Mouse (Mus musculus) lung, embryonic 16.5 days (tissue): ENCODE measurements around the gene Trappc10. TPM values are rescaled to one million over a fixed set of nuclear protein-coding genes. Genes with fewer than 3 reads are reported as not detected.

Experiments used
- ATAC-seq: fragments of 200-750 bp; cut with Nextera tagmentation; 2 replicates; pipeline ENCODE4 v1.8.0; 2017; ENCODE audit warnings: low read depth, mild to moderate bottlenecking, moderate library complexity
- H3K27ac ChIP-seq: fragments of 300-500 bp; sonication (generic); 2 replicates; pipeline ENCODE4 v1.5.1; 2014; ENCODE audit warnings: mild to moderate bottlenecking, control low read depth, low read length
- H3K27me3 ChIP-seq: fragments of 300-500 bp; sonication (generic); 2 replicates; pipeline ENCODE4 v1.6.1; 2014; ENCODE audit warnings: low read depth, low read length, mixed read lengths; ENCODE audit not compliant: control insufficient read depth, insufficient read depth
- H3K36me3 ChIP-seq: fragments of 300-500 bp; sonication (generic); 2 replicates; pipeline ENCODE4 v1.6.1; 2014; ENCODE audit warnings: low read length; ENCODE audit not compliant: control insufficient read depth, insufficient read depth
- H3K4me1 ChIP-seq: fragments of 300-500 bp; sonication (generic); replicated peaks from 2 replicates; pipeline ENCODE4 v1.6.1; 2014; ENCODE audit warnings: low read length, mixed read lengths; ENCODE audit not compliant: control insufficient read depth, insufficient read depth
- H3K4me2 ChIP-seq: fragments of 300-500 bp; sonication (generic); 2 replicates; pipeline ENCODE4 v1.6.1; 2014; ENCODE audit warnings: low read depth, low read length, control low read depth
- H3K4me3 ChIP-seq: fragments of 300-500 bp; sonication (generic); 2 replicates; pipeline ENCODE4 v1.5.1; 2014; ENCODE audit warnings: mild to moderate bottlenecking, low read length, control low read depth
- H3K9ac ChIP-seq: fragments of 300-500 bp; sonication (generic); 2 replicates; pipeline ENCODE4 v1.6.1; 2014; ENCODE audit warnings: low read length, control low read depth
- H3K9me3 ChIP-seq: fragments of 300-500 bp; sonication (generic); 2 replicates; pipeline ENCODE4 v1.6.1; 2016; ENCODE audit warnings: low read length; ENCODE audit not compliant: control insufficient read depth
- WGBS: fragments of 180-500 bp; shearing (Covaris S2); extraction: QIAGEN DNeasy Blood & Tissue Kit; methylation state at CpG from one replicate; pipeline ENCODE4 v1.1.7; 2014; 5-methylcytosine and 5-hydroxymethylcytosine counted together
- polyA plus RNA-seq: library from polyadenylated mRNA; unstranded; fragments of >200 nt; fragmentation: Nextera tagmentation; extraction: Ambion mirVana; gene quantifications from 2 replicates; pipeline ENCODE4 v1.2.1, GENCODE M21; 2015

Gene Trappc10
- polyA plus RNA-seq, 1 experiment from 2014 or later = 7.9 TPM

GRCm38 (mm10) chr10:78284812-78285211 lies 40.4 kb upstream of the Trappc10 start:
- peaks cover 34% of the 10 kb centered on the region for H3K36me3 ChIP-seq
- no peak for ATAC-seq

GRCm38 (mm10) chr10:78282411-78282810 lies 38.0 kb upstream of the Trappc10 start:
- no peak overlapping the region for H3K27ac ChIP-seq
- no peak for ATAC-seq
- no peak overlapping the region for H3K9ac ChIP-seq
- H3K9me3 ChIP-seq = no peaks in the 10 kb centered on the region
- H3K4me2 ChIP-seq = no peak overlapping the region
- no peaks in the 10 kb centered on the region for H3K4me1 ChIP-seq
- H3K27me3 ChIP-seq = no peaks in the 10 kb centered on the region
- H3K36me3 ChIP-seq = peaks cover 35% of the 10 kb centered on the region
- H3K4me3 ChIP-seq = no peak overlapping the region
- 82% methylated on average over 4 of the region's 4 CpGs for WGBS

More at GRCm38 (mm10) chr10:78284812-78285211, 40.4 kb upstream of the Trappc10 start:
- H3K9ac ChIP-seq = no peak overlapping the region
- no peaks in the 10 kb centered on the region for H3K4me1 ChIP-seq
- H3K9me3 ChIP-seq = no peaks in the 10 kb centered on the region
- H3K27me3 ChIP-seq = no peaks in the 10 kb centered on the region
- no peak overlapping the region for H3K4me2 ChIP-seq
- 78% methylated on average over 12 of the region's 12 CpGs for WGBS
- H3K27ac ChIP-seq = no peak overlapping the region
- no peak overlapping the region for H3K4me3 ChIP-seq

GRCm38 (mm10) chr10:78280486-78280885 lies 36.0 kb upstream of the Trappc10 start:
- Histone ChIP-seq H3K4me2 (no peak overlapping the region), H3K9me3 (no peaks in the 10 kb centered on the region), H3K4me3 (no peak overlapping the region), H3K9ac (no peak overlapping the region), H3K36me3 (peaks cover 24% of the 10 kb centered on the region), H3K4me1 (no peaks in the 10 kb centered on the region), H3K27ac (no peak overlapping the region), H3K27me3 (no peaks in the 10 kb centered on the region)
- WGBS = 84% methylated on average over 9 of the region's 9 CpGs
- no peak for ATAC-seq

GRCm38 (mm10) chr10:78279210-78279609 lies 34.8 kb upstream of the Trappc10 start:
- Histone ChIP-seq H3K4me2 (no peak overlapping the region), H3K36me3 (peaks cover 24% of the 10 kb centered on the region), H3K27me3 (no peaks in the 10 kb centered on the region), H3K9ac (no peak overlapping the region), H3K4me1 (no peaks in the 10 kb centered on the region), H3K4me3 (no peak overlapping the region), H3K27ac (no peak overlapping the region), H3K9me3 (no peaks in the 10 kb centered on the region)
- ATAC-seq = peak; percentile 72
- WGBS = 41% methylated on average over 8 of the region's 8 CpGs

- H3K4me1 ChIP-seq = 0 out of 2 replicates have a peak, but pooled peaks cover 2% of the 10 kb centered on the region
- 68% methylated on average over 3 of the region's 3 CpGs for WGBS
- no peak for ATAC-seq
- no peaks in the 10 kb centered on the region for H3K9me3 ChIP-seq
- no peaks in the 10 kb centered on the region for H3K27me3 ChIP-seq
- H3K36me3 ChIP-seq = peaks cover 20% of the 10 kb centered on the region
- H3K4me3 ChIP-seq = no peak overlapping the region
- no peak overlapping the region for H3K9ac ChIP-seq
- H3K4me2 ChIP-seq = no peak overlapping the region
- no peak overlapping the region for H3K27ac ChIP-seq
Observed at GRCm38 (mm10) chr10:78277835-78278234, 33.4 kb upstream of the Trappc10 start.

- no peak for ATAC-seq
- Histone ChIP-seq H3K4me3 (no peak overlapping the region), H3K27ac (no peak overlapping the region), H3K4me2 (no peak overlapping the region), H3K4me1 (0 out of 2 replicates have a peak, but pooled peaks cover 5% of the 10 kb centered on the region), H3K27me3 (no peaks in the 10 kb centered on the region), H3K9me3 (no peaks in the 10 kb centered on the region), H3K9ac (no peak overlapping the region), H3K36me3 (peaks cover 16% of the 10 kb centered on the region)
- 81% methylated on average over 4 of the region's 4 CpGs for WGBS
Observed at GRCm38 (mm10) chr10:78276242-78276641, 31.8 kb upstream of the Trappc10 start.

- Histone ChIP-seq H3K9me3 (no peaks in the 10 kb centered on the region), H3K36me3 (peaks cover 6% of the 10 kb centered on the region)
Observed at GRCm38 (mm10) chr10:78272932-78273331, 28.5 kb upstream of the Trappc10 start.

GRCm38 (mm10) chr10:78265881-78266280 lies 21.4 kb upstream of the Trappc10 start:
- ATAC-seq = no peak
- no peak overlapping the region for H3K4me3 ChIP-seq
- H3K27ac ChIP-seq = no peak overlapping the region
- H3K9ac ChIP-seq = no peak overlapping the region
- H3K4me1 ChIP-seq = no peaks in the 10 kb centered on the region
- no peaks in the 10 kb centered on the region for H3K9me3 ChIP-seq
- no peaks in the 10 kb centered on the region for H3K27me3 ChIP-seq
- H3K36me3 ChIP-seq = no peaks in the 10 kb centered on the region
- H3K4me2 ChIP-seq = no peak overlapping the region
- WGBS = 58% methylated on average over 3 of the region's 3 CpGs

More at GRCm38 (mm10) chr10:78272932-78273331, 28.5 kb upstream of the Trappc10 start:
- ATAC-seq = peak; percentile 45; the same call in 1 of the 2 replicates
- Histone ChIP-seq H3K4me1 (0 out of 2 replicates have a peak, but pooled peaks cover 5% of the 10 kb centered on the region), H3K27ac (no peak overlapping the region), H3K9ac (no peak overlapping the region), H3K4me2 (no peak overlapping the region), H3K4me3 (no peak overlapping the region), H3K27me3 (no peaks in the 10 kb centered on the region)
- WGBS = 17% methylated on average over 9 of the region's 9 CpGs

GRCm38 (mm10) chr10:78264735-78265134 lies 20.3 kb upstream of the Trappc10 start:
- 69% methylated on average over 3 of the region's 3 CpGs for WGBS
- H3K4me3 ChIP-seq = no peak overlapping the region
- no peaks in the 10 kb centered on the region for H3K9me3 ChIP-seq
- no peak for ATAC-seq
- no peak overlapping the region for H3K27ac ChIP-seq
- no peaks in the 10 kb centered on the region for H3K36me3 ChIP-seq
- H3K4me2 ChIP-seq = no peak overlapping the region
- no peaks in the 10 kb centered on the region for H3K27me3 ChIP-seq
- H3K9ac ChIP-seq = no peak overlapping the region
- H3K4me1 ChIP-seq = no peaks in the 10 kb centered on the region; the same call in 1 of the 2 replicates
